Mouse (Mus musculus) brain, embryonic 14.5 days (tissue): ENCODE measurements around the gene Zswim7. TPM values are rescaled to one million over a fixed set of nuclear protein-coding genes. Genes with fewer than 3 reads are reported as not detected.
A peak's percentile ranks its signal among the peaks of the same experiment; 100 is the strongest.

Source experiments
- DNase-seq: peaks from one replicate; pipeline ENCODE4 v3.0.0-alpha.2; 2011; ENCODE audit warnings: low read depth
- CTCF ChIP-seq: fragments of 200-500 bp; IDR thresholded peaks from 2 replicates; pipeline ENCODE4 v1.5.1; 2012; ENCODE audit warnings: inconsistent platforms, mild to moderate bottlenecking, moderate library complexity, borderline replicate concordance; ENCODE audit not compliant: insufficient read depth, insufficient read length; ENCODE audit errors: extremely low read depth
- POLR2A ChIP-seq: fragments of 200-500 bp; IDR thresholded peaks from 2 replicates; pipeline ENCODE4 v1.6.1; 2012; ENCODE audit warnings: mild to moderate bottlenecking, inconsistent platforms, borderline replicate concordance; ENCODE audit not compliant: poor library complexity, insufficient read depth, insufficient read length, severe bottlenecking; ENCODE audit errors: extremely low read depth
- polyA plus RNA-seq: library from polyadenylated mRNA; depleted of rRNA; stranded (reverse); fragments of >200 nt; gene quantifications from 2 replicates; pipeline ENCODE4 v1.2.3, GENCODE M21; 2012

The Zswim7 gene
- polyA plus RNA-seq, 1 experiment, result 9.6 TPM

- TF ChIP-seq POLR2A, result no peak
- no peak for TF ChIP-seq CTCF
These were observed 12.1 kb downstream of the Zswim7 start for GRCm38 (mm10) chr11:62269097-62269496.

GRCm38 (mm10) chr11:62268381-62268780, 12.8 kb downstream of the Zswim7 start:
- TF ChIP-seq POLR2A, result no peak
- TF ChIP-seq CTCF, result no peak
- no peak for DNase-seq

More at GRCm38 (mm10) chr11:62269097-62269496, 12.1 kb downstream of the Zswim7 start:
- DNase-seq, result no peak

- peak; percentile 44 for DNase-seq
- TF ChIP-seq POLR2A (no peak), CTCF (no peak)
These were observed 14.5 kb downstream of the Zswim7 start for GRCm38 (mm10) chr11:62266466-62267214.

GRCm38 (mm10) chr11:62265642-62266041, 15.5 kb downstream of the Zswim7 start:
- DNase-seq, result peak; percentile 40

GRCm38 (mm10) chr11:62264018-62264417, 17.2 kb downstream of the Zswim7 start:
- no peak for DNase-seq
- TF ChIP-seq POLR2A, result no peak
- no peak for TF ChIP-seq CTCF

More at GRCm38 (mm10) chr11:62265642-62266041, 15.5 kb downstream of the Zswim7 start:
- TF ChIP-seq CTCF (no peak), POLR2A (no peak)

GRCm38 (mm10) chr11:62263599-62263998, 17.6 kb downstream of the Zswim7 start:
- peak; percentile 58 for DNase-seq
- TF ChIP-seq CTCF (no peak), POLR2A (no peak)

GRCm38 (mm10) chr11:62259214-62259613, 22.0 kb downstream of the Zswim7 start:
- peak; percentile 24 for DNase-seq
- TF ChIP-seq POLR2A (no peak), CTCF (no peak)

GRCm38 (mm10) chr11:62253380-62253779, 27.8 kb downstream of the Zswim7 start:
- TF ChIP-seq CTCF, result no peak
- TF ChIP-seq POLR2A, result no peak

GRCm38 (mm10) chr11:62251047-62251446, 30.1 kb downstream of the Zswim7 start:
- no peak for TF ChIP-seq POLR2A
- no peak for TF ChIP-seq CTCF
- DNase-seq, result no peak

More at GRCm38 (mm10) chr11:62253380-62253779, 27.8 kb downstream of the Zswim7 start:
- no peak for DNase-seq

GRCm38 (mm10) chr11:62249266-62250037, 31.7 kb downstream of the Zswim7 start:
- TF ChIP-seq CTCF (no peak), POLR2A (no peak)
- no peak for DNase-seq
